Mouse (Mus musculus) hindbrain, embryonic 16.5 days (tissue): ENCODE measurements at regions not wholly inside any gene's neighbourhood (a gene's known extent, or its start where the extent isn't known, plus 50 kb on each side); places are given as distances from the start of the nearest gene placed in this dataset.

ENCODE experiments used
- ATAC-seq: fragments of 200-750 bp; cut with Nextera tagmentation; 2 replicates; pipeline ENCODE4 v1.8.0; 2017; ENCODE audit warnings: moderate TSS enrichment, moderate library complexity
- H3K27ac ChIP-seq: fragments of 300-500 bp; sonication (generic); 2 replicates; pipeline ENCODE4 v1.5.1; 2014; ENCODE audit warnings: low read depth, mild to moderate bottlenecking, control low read depth, low read length, moderate library complexity
- H3K27me3 ChIP-seq: fragments of 300-500 bp; sonication (generic); replicated peaks from 2 replicates; pipeline ENCODE4 v1.6.1; 2014; ENCODE audit warnings: low read length; ENCODE audit not compliant: control insufficient read depth, insufficient read depth
- H3K36me3 ChIP-seq: fragments of 300-500 bp; sonication (generic); 2 replicates; pipeline ENCODE4 v1.6.1; 2014; ENCODE audit warnings: mild to moderate bottlenecking, low read length, moderate library complexity, mixed read lengths; ENCODE audit not compliant: control insufficient read depth, insufficient read depth
- H3K4me1 ChIP-seq: fragments of 300-500 bp; sonication (generic); 2 replicates; pipeline ENCODE4 v1.6.1; 2014; ENCODE audit warnings: low read depth, low read length; ENCODE audit not compliant: control insufficient read depth, insufficient read depth
- H3K4me2 ChIP-seq: fragments of 300-500 bp; sonication (generic); 2 replicates; pipeline ENCODE4 v1.6.1; 2014; ENCODE audit warnings: mild to moderate bottlenecking, low read length, control low read depth, moderate library complexity
- H3K4me3 ChIP-seq: fragments of 300-500 bp; sonication (generic); 2 replicates; pipeline ENCODE4 v1.5.1; 2014; ENCODE audit warnings: mild to moderate bottlenecking, low read length, control low read depth, moderate library complexity
- H3K9ac ChIP-seq: fragments of 300-500 bp; sonication (generic); 2 replicates; pipeline ENCODE4 v1.6.1; 2014; ENCODE audit warnings: low read depth, mild to moderate bottlenecking, control low read depth, low read length, moderate library complexity
- H3K9me3 ChIP-seq: fragments of 300-500 bp; sonication (generic); 2 replicates; pipeline ENCODE4 v1.6.1; 2014; ENCODE audit warnings: mild to moderate bottlenecking, low read length, moderate library complexity; ENCODE audit not compliant: control insufficient read depth
- WGBS: fragments of 180-500 bp; shearing (Covaris S2); extraction: QIAGEN DNeasy Blood & Tissue Kit; methylation state at CpG from one replicate; pipeline ENCODE4 v1.1.7; 2014; 5-methylcytosine and 5-hydroxymethylcytosine counted together

GRCm38 (mm10) chr7:133311116-133311801 is 187.1 kb upstream of the Ctbp2 start:
- Histone ChIP-seq H3K9ac (no peak overlapping the region), H3K27ac (no peak overlapping the region), H3K4me2 (no peak overlapping the region), H3K27me3 (no peaks in the 10 kb centered on the region), H3K9me3 (no peaks in the 10 kb centered on the region; the same call in 1 of the 2 replicates), H3K4me1 (no peaks in the 10 kb centered on the region; the same call in 1 of the 2 replicates), H3K4me3 (no peak overlapping the region), H3K36me3 (no peaks in the 10 kb centered on the region)
- 35% methylated on average over 9 of the region's 9 CpGs for WGBS
- no peak for ATAC-seq

DNA sequence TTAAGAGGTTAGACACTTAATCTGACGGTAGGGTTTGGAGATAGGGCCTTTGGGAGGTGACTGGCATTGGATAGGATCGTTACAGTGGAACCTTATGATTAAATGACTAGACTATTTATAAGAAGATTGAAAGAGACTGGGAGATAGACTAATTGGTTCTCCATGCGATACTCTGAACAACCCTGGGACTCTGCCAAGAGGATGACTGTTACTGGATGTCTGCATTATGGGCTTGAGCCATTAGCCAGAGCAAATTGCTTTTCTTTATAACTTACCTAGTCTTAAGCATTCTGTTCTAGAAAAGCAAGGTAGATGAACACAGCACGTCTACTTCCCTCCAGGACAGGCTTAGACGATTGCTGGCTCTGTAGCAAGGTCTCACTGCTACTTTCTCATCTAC is 180.3 kb upstream of the Ctbp2 start:
- 57% methylated on average over 5 of the region's 5 CpGs for WGBS
- H3K9me3 ChIP-seq: no peaks in the 10 kb centered on the region
- no peak overlapping the region for H3K4me2 ChIP-seq
- H3K4me3 ChIP-seq: no peak overlapping the region
- no peaks in the 10 kb centered on the region for H3K27me3 ChIP-seq
- no peak for ATAC-seq
- no peak overlapping the region for H3K9ac ChIP-seq
- no peaks in the 10 kb centered on the region for H3K36me3 ChIP-seq
- no peak overlapping the region for H3K27ac ChIP-seq
- no peaks in the 10 kb centered on the region for H3K4me1 ChIP-seq

DNA sequence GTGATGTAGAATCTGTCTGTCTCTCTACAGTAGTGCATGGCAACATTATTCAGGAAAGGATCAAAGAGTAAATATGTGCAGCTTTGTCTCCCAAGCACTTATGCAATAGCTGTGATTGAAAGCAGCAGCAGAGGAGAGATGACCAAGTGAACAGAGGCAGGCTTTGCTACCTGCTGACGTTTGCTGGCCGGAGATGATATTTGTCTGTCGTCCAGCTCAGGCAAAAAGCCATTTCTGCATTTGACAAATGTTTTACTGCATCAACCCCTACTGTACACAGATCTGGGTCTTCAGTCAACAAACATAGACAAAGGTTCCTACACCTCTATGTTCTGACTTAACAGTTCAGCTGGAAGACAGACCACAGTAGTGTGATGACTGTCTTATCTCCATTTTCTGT is 166.3 kb upstream of the Ctbp2 start:
- Histone ChIP-seq H3K27me3 (no peaks in the 10 kb centered on the region), H3K4me2 (no peak overlapping the region), H3K4me1 (no peaks in the 10 kb centered on the region), H3K4me3 (no peak overlapping the region), H3K36me3 (no peaks in the 10 kb centered on the region), H3K9me3 (no peaks in the 10 kb centered on the region), H3K27ac (no peak overlapping the region), H3K9ac (no peak overlapping the region)
- no peak for ATAC-seq
- WGBS: 79% methylated on average over 3 of the region's 3 CpGs

DNA sequence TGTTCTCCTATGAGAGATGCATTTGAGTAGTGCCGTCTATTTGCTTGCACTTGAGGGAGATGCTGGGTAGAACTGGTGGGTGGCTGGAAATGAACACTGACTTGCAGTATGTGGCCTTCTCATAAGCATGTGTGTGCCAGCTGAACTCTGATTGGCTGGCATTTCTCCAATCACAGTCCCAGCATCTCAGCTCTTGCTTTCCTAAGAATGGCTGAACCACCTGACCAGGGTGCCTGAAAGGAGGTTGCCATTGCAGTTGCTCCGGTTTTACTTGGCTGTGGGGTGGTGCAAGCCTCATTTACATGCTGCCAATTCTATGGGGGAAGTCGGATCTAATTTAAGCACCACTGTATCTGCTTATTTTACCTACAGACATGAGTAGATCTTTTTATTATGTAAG is 164.1 kb upstream of the Ctbp2 start:
- no peaks in the 10 kb centered on the region for H3K36me3 ChIP-seq
- H3K27ac ChIP-seq: no peak overlapping the region
- no peaks in the 10 kb centered on the region for H3K27me3 ChIP-seq
- no peaks in the 10 kb centered on the region for H3K9me3 ChIP-seq
- H3K9ac ChIP-seq: no peak overlapping the region
- H3K4me3 ChIP-seq: no peak overlapping the region
- ATAC-seq: no peak
- WGBS: 63% methylated on average over 3 of the region's 3 CpGs
- no peaks in the 10 kb centered on the region for H3K4me1 ChIP-seq
- no peak overlapping the region for H3K4me2 ChIP-seq

- Histone ChIP-seq H3K27me3 (no peaks in the 10 kb centered on the region), H3K27ac (no peak overlapping the region), H3K4me1 (no peaks in the 10 kb centered on the region), H3K4me2 (no peak overlapping the region), H3K9me3 (no peaks in the 10 kb centered on the region), H3K36me3 (no peaks in the 10 kb centered on the region), H3K4me3 (no peak overlapping the region), H3K9ac (no peak overlapping the region)
- 88% methylated on average over 7 of the region's 7 CpGs for WGBS
- ATAC-seq: no peak
Measured at GRCm38 (mm10) chr7:133286836-133287235, 162.7 kb upstream of the Ctbp2 start.

- no peaks in the 10 kb centered on the region for H3K36me3 ChIP-seq
- no peak overlapping the region for H3K4me2 ChIP-seq
- no peak overlapping the region for H3K9ac ChIP-seq
- no peaks in the 10 kb centered on the region for H3K4me1 ChIP-seq
- ATAC-seq: no peak
- no peak overlapping the region for H3K27ac ChIP-seq
- no peaks in the 10 kb centered on the region for H3K9me3 ChIP-seq
- H3K4me3 ChIP-seq: no peak overlapping the region
- H3K27me3 ChIP-seq: no peaks in the 10 kb centered on the region
- 89% methylated on average over 5 of the region's 5 CpGs for WGBS
Measured at GRCm38 (mm10) chr7:133286216-133286615, 162.1 kb upstream of the Ctbp2 start.

DNA sequence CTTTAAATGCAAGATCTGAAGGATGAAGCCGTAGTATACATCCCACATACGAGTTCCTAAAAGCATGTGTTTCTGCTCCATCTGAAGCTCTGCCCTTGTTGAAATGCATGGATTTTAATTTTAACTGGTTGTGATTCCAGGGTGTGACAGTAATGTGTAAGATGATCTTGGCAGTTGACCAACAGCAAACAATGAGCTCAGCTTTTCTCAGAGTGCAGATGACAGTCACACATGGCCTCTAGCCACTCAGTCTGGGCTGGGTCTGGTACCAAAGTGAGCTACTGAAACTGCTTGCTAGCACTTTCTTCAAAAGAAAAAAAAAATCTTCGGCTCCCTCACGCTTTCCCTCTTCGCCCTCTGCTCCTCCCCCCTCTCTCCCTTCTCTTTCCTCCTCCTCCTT is 138.0 kb upstream of the Ctbp2 start:
- Histone ChIP-seq H3K9ac (no peak overlapping the region), H3K27me3 (no peaks in the 10 kb centered on the region), H3K36me3 (no peaks in the 10 kb centered on the region), H3K27ac (no peak overlapping the region), H3K4me2 (no peak overlapping the region), H3K9me3 (no peaks in the 10 kb centered on the region), H3K4me3 (no peak overlapping the region), H3K4me1 (no peaks in the 10 kb centered on the region)
- no peak for ATAC-seq
- 69% methylated on average over 5 of the region's 5 CpGs for WGBS

DNA sequence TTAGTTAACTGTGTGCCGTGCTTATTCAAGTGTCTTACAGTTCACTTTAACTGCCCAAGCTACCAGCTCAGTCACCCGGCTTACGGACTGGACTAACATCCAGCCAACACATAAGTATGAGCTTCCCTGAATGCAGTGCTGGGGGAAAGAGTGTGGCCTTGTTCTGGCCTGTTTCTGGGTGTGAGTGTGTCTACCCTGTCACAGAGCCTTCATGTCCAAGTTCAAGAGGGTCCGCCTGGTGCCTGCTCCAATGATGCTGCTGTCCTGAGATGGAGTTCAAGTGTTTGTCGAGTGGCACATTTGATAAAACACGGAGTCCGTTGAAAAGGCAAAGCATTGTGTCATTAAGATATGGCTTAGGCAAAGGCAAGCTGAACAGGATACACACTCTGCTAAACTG is 135.0 kb upstream of the Ctbp2 start:
- Histone ChIP-seq H3K27me3 (no peaks in the 10 kb centered on the region), H3K9me3 (no peaks in the 10 kb centered on the region), H3K36me3 (no peaks in the 10 kb centered on the region), H3K9ac (no peak overlapping the region), H3K4me3 (no peak overlapping the region), H3K4me2 (no peak overlapping the region), H3K4me1 (no peaks in the 10 kb centered on the region), H3K27ac (no peak overlapping the region)
- no peak for ATAC-seq
- WGBS: 91% methylated on average over 7 of the region's 7 CpGs

- H3K4me1 ChIP-seq: no peaks in the 10 kb centered on the region
- H3K27ac ChIP-seq: no peak overlapping the region
- H3K9me3 ChIP-seq: no peaks in the 10 kb centered on the region
- no peaks in the 10 kb centered on the region for H3K27me3 ChIP-seq
- H3K4me3 ChIP-seq: no peak overlapping the region
- H3K4me2 ChIP-seq: no peak overlapping the region
- H3K9ac ChIP-seq: no peak overlapping the region
- no peak for ATAC-seq
- H3K36me3 ChIP-seq: no peaks in the 10 kb centered on the region
- WGBS: 56% methylated on average over 5 of the region's 5 CpGs
Measured at GRCm38 (mm10) chr7:133256831-133257230, 132.7 kb upstream of the Ctbp2 start.

- H3K4me1 ChIP-seq: no peaks in the 10 kb centered on the region
- no peak overlapping the region for H3K9ac ChIP-seq
- 42% methylated on average over 11 of the region's 11 CpGs for WGBS
- H3K4me3 ChIP-seq: no peak overlapping the region
- no peak for ATAC-seq
- H3K27ac ChIP-seq: no peak overlapping the region
- no peaks in the 10 kb centered on the region for H3K36me3 ChIP-seq
- no peak overlapping the region for H3K4me2 ChIP-seq
- no peaks in the 10 kb centered on the region for H3K27me3 ChIP-seq
- no peaks in the 10 kb centered on the region for H3K9me3 ChIP-seq
Measured at GRCm38 (mm10) chr7:133244601-133245000, 120.4 kb upstream of the Ctbp2 start.
